Mouse (Mus musculus): ENCODE results near the gene Ilf3.

The Ilf3 gene

DNA sequence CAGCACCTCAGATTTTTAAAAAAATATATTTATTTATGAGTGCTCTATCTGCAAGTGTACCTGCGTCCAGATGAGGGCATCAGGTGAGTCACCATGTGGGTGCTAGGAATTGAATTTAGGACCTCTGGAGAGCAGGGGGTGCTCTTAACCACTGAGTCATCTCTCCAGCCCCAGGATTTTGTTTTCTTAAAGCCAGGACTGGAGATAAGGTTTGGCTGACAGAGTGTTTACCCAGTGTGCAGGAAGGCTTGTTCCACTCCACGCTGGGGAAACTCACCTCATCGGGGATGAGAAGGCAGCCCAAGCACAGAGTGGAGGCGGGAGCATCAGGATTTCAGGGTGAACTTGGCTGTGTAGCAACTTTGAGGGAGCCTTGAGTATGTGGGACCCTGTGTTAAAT, 27.3 kb upstream of the Ilf3 start:
- DNase-seq (ENCODE audit: low read depth, low spot score): no peak

DNA sequence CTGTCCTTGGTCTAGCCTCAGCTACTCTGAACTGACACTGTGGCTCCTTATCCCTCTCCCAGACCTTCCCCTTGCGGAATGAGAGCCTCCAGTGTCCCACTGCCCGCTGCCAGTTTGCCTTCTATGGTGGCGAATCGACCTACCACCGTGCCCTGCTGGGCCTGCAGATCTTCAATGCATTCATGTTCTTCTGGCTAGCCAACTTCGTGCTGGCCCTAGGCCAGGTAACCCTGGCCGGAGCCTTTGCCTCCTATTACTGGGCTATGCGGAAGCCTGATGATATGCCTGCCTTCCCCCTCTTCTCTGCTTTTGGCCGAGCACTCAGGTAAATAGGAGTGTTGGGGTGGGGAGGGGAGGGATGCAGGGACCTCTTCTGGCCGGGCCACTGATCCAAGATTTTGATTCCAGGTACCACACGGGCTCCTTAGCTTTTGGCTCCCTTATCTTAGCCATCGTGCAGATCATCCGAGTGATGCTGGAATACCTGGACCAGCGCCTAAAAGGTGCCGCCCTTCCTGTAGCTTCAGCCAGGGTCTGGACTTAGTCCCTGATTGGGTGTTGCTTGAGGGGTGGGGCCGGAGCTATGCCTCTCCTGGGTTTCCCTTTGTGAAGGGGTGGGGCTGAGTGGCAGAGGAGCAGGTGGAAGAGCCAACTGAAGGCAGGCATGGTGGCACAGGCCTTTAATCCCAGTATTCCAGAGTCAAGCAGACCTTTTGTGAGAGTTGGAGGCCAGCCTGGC, 20.9 kb upstream of the Ilf3 start:
- DNase-seq (ENCODE audit: low read depth, low spot score): no peak

DNA sequence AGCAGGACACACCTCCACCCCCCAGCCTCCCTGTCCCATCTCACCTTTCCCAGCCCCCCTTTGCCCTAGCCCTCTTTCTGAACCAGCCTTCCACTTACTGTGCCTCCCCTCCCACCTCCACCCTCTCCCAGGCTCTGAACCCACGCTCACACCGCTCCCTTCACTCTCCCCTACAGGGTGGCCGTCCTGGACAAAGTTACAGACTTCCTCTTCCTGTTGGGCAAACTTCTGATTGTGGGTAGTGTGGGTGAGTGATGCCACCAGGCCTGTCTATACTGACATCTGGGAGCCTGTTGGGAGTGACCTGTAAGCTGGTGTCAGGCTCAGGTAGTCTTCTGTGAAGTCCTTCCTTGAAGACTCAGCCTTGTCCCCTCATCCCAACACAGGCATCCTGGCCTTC, 19.5 kb upstream of the Ilf3 start:
- DNase-seq (ENCODE audit: low read depth, low spot score): no peak

DNA sequence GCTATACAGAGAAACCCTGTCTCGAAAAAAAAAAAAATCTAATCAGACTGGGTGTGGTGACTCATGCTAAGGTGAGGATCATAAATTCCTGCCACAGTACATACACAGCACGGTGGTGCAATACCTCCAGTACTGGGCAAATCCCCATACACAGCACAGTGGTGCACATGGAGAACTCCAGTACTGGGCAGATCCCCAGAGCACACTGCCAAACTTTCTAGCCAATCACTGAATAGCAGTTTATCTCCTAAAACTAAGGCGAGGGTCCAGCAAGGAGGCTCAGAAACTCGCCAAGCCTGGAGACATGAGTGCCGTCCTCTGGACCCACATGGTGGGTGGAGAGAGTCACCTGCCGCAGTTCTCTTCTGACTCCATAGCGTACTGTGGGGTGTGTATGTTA, 16.5 kb upstream of the Ilf3 start:
- no peak for DNase-seq (ENCODE audit: low read depth, low spot score)

DNA sequence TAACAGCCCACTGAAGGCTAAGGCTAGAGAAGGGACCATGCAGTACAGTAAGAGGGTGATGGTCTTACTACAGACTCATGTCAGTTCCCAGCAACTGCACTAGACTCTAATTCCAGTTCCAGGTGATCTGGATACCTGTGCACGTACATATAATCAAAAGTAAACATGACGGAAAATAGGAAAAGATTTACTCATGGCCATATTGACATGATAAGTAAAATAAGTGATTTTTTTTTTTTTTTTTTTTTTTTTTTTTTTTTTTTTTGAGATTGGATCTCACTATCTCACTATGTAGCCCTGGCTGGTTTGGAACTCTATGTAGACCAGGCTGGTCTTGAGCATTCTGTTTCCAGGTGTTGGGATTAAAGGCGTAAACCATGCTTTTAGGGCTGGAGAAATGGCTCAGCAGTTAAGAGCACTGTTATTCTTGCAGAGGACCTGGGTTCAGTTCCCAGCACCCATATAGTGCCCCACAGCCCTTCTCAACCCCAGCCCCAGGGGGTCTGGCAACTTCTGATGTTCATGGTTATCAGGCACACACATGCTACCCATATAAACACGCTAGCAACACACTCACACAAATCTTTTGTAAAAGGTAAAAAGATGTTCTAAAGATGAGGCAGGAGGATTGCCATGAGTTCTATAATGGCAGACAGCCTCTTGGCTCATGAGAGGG, 15.8 kb upstream of the Ilf3 start:
- DNase-seq (ENCODE audit: low read depth, low spot score): no peak

DNA sequence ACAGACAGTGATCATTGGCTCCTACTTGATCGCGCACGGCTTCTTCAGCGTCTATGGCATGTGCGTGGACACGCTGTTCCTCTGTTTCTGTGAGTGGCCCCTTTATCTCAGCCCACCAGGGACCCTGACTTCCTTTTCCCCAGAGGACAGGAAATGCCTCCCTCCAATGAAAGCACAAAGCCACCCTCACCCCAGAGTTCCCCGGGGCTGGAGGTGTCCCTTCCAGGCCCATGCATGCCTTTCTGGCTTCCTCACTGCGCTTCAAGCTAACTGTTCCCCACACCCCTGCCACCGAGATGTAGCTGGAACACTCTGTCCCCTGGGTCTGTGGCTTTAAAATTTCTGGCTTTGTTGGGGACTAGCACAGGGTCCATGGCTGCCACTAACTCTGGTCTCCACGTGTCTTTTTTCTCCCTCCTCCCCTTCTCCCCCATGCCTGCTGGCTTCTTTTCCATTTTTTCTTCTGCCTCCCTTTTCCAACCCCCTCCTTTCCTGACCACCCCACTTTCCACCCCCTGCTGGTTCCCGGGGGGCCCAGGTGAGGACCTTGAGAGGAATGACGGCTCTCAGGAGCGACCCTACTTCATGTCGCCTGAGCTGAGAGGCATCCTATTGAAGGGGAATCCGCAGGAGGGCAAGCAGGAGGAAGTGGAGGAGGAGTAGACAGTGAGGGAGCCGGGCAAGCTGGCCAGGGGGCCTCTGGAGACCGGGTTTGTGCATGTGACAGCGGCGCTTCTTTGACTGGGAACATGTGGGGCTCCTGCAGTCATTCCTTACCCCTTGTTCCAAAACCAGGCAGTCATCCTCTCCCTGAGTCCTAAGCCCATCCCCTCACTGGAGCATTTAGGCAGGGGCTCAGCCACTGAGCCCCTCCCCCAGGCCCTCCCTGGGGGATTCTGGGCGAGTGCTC, 15.0 kb upstream of the Ilf3 start:
- DNase-seq (ENCODE audit: low read depth, low spot score): no peak

DNA sequence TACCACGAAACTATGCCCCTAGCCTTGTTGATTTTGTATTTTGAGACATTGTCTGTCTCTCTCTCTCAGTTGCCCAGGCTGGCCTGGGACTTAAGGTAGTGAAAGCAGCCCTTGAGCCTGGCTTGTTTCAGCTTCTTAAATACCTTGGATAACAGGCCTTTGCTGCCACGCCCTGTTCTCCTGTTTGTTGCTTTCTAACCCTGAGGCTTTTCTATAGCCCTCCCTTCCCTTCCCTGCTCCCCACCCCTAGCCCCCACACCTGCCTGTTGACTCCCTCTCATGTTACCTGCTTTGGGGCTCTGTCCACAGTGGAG, 14.3 kb upstream of the Ilf3 start:
- no peak for DNase-seq (ENCODE audit: low read depth, low spot score)

DNA sequence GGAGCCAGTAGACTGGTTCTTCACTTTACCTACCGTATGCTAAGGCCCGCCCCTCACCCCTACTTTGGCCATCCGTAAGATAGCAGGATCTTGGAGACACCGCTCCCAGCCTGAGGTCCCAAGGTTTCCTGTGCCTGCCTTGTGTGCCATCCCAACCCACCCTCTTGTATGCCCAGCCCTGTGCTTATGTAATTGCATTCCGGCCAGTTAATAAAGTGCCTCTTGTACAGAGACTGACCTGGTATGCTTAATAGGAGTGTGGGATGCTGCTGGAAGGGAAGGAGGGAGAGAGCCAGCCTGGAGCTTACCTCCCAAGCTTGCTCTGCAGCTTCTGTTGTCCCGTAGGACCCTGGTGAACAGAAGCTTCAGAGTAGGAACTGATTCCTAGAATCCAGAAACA, 12.9 kb upstream of the Ilf3 start:
- DNase-seq (ENCODE audit: low read depth, low spot score): no peak

DNA sequence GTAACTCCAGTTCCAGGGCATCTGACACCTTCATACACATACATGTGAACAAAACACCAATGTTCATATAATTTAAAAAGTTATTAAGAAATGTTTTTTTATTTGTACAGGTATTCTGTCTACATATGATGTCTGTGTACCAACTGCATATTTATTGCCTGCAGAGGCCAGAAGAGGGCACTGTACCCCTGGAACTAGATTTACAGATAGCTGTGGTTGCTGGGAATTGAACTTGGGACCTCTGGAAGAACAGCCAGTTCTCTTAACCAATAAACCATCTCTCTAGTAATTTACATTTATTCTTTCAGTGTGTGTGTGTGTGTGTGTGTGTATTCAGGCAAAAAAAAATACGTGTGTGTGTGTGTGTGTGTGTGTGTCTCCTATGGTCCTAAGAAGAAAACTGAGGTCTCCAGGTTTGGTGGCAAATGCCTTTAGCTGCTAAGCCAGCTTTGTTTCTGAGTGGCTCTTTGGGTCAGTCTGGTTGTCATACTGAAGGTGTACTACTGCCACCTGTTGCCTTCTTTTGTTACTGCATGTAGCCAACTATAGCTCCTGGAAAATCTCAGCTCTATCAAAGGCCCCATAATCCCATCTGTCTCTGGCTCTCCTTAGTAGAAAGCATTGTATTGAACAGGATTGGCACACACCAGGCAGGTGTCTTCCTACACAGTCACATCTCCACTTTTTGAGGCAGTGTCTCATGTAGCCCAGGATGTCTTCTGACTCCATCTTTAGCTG, 10.5 kb upstream of the Ilf3 start:
- peak; percentile 59 for DNase-seq (ENCODE audit: low read depth, low spot score)

DNA sequence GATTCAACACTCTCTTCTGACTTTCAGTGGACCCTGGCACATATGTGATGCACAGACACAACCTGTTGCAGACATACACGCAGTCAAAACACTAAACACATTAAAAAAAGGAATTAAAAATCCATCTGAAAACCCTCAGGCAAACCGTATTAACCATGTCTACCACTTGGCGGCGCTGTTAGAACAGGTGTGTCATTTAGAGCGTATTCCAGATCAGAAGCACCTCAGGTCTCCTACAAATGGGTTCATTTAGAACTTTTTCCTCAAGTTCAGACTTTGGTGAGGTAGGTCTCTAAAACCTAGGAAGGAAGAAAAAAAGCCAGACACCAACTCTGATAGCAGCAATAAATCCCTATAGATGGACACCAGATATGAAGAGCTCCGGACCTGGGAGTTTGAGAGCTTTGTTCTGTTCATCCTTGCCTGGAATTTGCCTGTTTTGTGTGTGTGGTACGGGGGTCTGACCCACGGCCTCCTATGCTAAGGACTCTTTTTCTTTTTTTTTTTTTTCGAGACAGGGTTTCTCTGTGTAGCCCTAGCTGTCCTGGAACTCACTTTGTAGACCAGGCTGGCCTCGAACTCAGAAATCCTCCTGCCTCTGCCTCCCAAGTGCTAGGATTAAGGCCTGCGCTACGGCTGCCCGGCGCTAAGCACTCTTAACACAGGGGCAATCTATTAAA, 990 bp upstream of the Ilf3 start:
- peak; percentile 74 for DNase-seq (ENCODE audit: low read depth, low spot score)

DNA sequence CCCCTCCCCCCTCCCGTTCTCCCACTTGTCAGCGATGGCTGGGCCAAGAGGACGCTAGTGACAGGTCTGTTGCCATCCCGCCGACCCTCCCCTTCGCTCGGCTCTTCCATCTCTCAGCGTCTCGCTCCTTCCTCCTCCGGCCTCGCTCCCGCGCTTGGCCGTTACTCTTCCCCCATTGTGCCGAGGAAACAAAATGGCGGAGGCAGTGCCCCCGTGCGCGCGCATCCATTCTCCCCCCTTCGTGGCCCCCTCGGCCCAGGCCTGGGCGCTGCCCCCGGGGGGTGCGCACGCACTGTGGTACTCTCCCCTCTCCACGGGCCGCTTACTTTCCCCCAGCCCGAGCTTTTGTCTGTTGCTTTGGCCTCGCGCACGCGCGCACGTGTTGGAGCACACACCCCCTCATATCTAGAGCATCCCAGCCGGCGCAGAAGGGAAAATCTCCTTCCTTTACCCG, 487 bp downstream of the Ilf3 start:
- peak; percentile 77 for DNase-seq (ENCODE audit: low read depth, low spot score)

DNA sequence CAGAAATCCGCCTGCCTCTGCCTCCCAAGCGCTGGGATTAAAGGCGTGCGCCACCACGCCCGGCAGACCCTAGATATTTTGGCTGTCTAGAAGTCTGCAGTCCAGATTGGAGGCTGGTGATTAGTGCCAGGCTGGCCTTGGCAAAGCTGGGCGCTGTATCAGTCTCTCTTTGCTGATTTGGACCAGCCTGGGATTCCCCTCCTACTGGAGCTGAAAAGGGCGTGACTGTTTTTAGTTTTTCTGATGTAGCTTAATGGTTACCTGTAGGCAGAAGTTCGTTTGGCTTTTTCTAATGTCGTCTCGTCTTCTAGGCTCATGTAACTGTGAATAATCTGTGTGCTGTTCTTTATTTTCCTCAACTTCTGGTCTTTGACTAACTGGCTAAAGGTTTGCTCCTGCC, 1.4 kb downstream of the Ilf3 start:
- DNase-seq (ENCODE audit: low read depth, low spot score): peak; percentile 20

DNA sequence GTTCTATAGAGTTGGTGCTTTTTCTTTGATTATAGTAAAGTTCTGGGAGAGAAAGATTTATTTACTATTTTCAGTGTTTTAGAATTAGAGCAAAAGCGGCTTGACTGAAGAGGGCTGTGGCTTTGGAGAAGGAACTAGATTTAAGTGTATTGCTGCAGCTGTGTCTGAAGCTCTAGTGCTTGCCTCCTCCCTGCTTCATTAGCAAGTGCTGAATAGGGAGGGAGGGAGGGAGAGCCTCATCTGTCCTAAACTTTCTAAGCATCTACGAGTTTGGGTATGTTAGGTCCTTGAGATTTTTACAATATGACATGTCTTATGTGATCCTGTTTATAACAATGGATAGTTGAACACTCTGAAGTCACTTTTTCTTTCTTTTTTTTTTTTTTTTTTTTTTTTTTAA, 3.2 kb downstream of the Ilf3 start:
- DNase-seq (ENCODE audit: low read depth, low spot score): peak; percentile 7

DNA sequence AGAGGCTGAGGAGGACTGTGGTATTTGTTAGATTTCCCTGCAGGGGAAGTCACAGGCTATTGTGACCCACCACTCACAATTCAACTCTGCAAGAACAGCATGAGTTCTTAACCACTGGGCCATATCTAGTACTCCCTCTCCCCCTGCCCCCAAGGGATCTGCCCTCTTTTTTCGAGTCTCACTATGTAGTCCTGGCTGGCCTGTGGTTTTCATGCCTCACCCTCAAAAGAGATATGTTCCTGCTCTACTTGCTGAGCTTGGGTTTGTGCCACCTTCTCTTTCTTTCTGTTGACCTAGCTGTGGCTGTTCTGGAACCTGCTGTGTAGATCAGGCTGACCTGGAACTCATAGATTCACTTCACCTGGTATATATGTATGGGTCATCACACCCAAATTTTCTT, 4.8 kb downstream of the Ilf3 start:
- DNase-seq (ENCODE audit: low read depth, low spot score): no peak

DNA sequence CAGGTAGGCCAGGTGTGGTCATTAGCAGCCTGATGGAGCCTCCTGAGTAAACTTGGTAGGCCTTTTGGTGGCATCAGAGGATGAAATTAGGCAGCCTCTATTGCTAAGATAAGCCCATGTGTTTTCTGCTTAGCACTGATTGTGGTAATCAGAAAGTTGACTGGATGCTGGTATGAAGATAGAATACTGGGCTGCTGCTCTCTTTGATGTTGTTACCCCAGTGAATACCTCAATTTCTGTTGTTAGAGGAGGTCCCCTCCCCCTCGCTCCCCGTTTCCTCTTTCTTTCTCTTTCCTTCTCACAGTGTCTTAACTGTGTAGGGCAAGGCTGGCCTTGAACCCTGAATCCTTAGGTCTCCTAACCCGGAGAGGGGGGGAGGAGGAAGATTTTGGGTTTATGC, 11.5 kb downstream of the Ilf3 start:
- no peak for DNase-seq (ENCODE audit: low read depth, low spot score)

DNA sequence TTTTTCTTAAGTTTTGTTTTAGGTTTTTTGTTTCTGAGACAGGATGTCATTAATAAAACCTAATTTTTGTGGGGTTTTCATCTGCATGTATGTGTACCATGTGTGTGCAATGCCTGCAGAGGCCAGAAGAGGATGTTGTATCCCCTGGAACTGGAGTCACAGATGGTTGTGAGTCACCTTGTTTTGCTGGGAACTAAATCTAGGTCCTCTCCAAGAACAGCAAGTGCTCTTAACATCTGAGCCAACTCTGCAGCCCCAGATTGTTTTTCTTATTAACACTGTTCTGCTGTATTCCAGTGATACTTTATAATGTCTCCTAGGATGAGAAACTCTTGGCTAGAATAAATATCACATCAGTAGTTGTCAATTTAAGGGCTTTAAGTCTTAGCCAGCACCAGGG, 13.2 kb downstream of the Ilf3 start:
- no peak for DNase-seq (ENCODE audit: low read depth, low spot score)

DNA sequence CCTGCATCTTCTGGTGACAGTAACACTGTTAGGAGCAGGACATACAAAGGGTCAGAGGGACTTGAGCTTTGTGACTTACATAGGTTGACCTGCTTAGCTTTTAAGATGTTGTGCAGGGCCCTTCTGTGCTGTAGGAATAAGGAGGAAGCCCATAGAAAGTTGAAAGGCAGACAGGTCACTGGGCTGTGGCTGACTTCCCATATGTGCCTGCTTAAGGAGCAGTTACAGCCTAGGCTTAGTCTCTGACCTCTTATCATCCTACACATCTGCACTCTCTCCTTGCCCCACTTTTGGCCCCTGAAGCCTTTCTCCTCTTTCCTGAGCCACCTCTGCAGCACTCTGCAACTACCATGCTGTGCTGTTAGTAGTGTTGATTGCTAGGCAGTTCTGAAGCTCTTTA, 16.3 kb downstream of the Ilf3 start:
- no peak for DNase-seq (ENCODE audit: low read depth, low spot score)

DNA sequence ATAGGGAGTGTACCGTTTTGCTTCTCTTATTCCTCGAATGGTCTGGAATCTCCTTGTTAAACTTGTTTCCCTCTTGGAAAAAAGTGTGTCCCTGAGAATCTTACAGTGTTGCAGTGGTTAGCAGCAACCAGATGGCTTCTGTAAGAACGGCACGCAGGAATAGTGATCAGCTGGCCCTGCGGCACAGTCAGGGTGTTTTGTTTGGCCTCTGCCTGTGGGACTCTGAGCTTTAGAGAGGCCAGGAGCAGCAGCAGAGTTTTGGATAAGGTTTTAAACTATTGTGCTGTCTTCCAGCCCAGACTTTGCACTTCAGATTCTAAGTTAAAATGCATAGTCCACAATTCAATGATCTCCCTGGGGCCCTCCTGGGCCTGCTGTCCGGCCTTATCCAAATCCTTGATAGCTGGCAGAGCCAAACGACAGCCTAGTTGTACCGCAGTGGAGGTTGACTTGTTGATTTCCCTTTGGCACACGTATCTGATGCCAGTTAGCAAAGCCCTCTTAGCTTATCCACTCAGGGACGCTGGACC, 25.0 kb downstream of the Ilf3 start:
- DNase-seq (ENCODE audit: low read depth, low spot score): no peak

DNA sequence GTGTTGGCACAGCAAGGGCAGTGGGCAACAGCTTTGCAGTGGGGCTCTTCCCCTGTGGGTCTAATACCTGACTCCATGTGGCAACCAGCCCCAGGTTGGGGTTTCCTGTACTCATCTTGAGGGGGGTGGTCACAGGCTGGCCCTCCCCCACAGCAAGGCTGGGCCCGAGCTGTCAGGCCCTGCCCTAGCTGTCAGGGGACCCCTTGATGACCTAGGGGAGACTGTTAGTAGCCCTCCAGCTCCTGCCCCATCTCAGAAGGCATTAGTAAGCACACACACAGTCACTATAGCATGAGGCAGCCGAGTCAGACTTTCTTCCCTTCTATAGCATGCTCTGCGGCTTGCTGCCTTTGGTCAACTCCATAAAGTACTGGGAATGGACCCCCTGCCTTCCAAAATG, 28.0 kb downstream of the Ilf3 start:
- no peak for DNase-seq (ENCODE audit: low read depth, low spot score)

DNA sequence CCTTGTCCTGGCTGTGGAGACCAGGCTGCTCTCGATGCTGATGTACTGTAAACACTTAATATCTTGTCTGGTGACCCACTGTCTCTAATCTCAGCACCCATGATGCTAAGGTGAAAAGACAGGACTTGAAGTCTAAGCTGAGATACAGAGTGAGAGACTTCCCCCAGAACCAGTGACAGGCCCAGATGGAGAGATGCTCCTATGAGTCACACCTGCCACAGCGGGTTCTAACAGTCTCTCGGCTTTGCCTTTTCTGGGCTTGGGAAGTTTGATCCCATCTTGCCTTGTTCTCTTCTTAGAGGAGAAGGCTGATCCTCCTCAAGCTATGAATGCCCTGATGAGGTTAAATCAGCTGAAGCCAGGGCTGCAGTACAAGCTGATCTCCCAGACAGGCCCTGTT, 29.5 kb downstream of the Ilf3 start:
- DNase-seq (ENCODE audit: low read depth, low spot score): no peak

DNA sequence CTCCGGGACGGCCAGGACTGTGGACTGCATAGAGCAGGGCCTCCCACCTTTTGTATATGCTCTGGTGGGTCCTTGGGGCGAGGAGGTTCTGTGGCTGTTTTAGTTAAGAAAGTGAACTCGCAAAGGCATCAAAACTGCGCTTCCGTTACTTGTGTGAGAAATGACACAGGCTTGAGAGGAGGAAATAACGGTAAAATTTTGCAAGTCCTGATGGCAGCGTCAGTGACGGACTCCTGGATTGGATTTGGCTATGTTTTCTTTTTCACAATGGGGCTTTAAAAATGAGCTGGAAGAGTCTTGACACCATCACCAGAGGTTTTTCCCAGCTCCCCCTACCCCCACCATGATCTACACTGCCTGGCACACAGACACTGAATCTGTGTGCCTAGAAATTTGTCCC, 33.4 kb downstream of the Ilf3 start:
- no peak for DNase-seq (ENCODE audit: low read depth, low spot score)

Measured in A20 (cell line).